Mouse (Mus musculus) liver, adult 2 months (tissue): Measurements from ENCODE around the gene Prelp. TPM values are rescaled to one million over a fixed set of nuclear protein-coding genes. Genes with fewer than 3 reads are reported as not detected.
"Not testable (repeated sequence)": the region's sequence is repeated elsewhere in the genome, so short reads cannot be mapped to it uniquely, and the experiment has no call there.

Source experiments
- DNase-seq: peaks from one replicate; pipeline ENCODE4 v3.0.0-alpha.2; 2011; ENCODE audit warnings: low read depth, low spot score; ENCODE audit errors: extremely low read depth
- H3K27ac ChIP-seq: fragments of 200-500 bp; replicated peaks from 2 replicates; pipeline ENCODE4 v1.5.1; 2012; ENCODE audit warnings: low read depth, mild to moderate bottlenecking, control low read depth, inconsistent platforms, low read length; ENCODE audit not compliant: insufficient read depth
- H3K27me3 ChIP-seq: fragments of 200-500 bp; 2 replicates; pipeline ENCODE4 v1.6.1; 2012; ENCODE audit warnings: mild to moderate bottlenecking, moderate library complexity, low read length, inconsistent platforms; ENCODE audit not compliant: control insufficient read depth, insufficient read depth
- H3K36me3 ChIP-seq: fragments of 200-500 bp; 2 replicates; pipeline ENCODE4 v1.6.1; 2012; ENCODE audit warnings: low read length, inconsistent platforms; ENCODE audit not compliant: control insufficient read depth, insufficient read depth
- H3K4me1 ChIP-seq: fragments of 200-500 bp; 2 replicates; pipeline ENCODE4 v1.6.1; 2011; ENCODE audit warnings: low read length; ENCODE audit not compliant: control insufficient read depth, insufficient read depth
- H3K4me3 ChIP-seq: fragments of 200-500 bp; 2 replicates; pipeline ENCODE4 v1.5.1; 2011; ENCODE audit warnings: low read depth, mild to moderate bottlenecking, control low read depth, low read length, moderate library complexity; ENCODE audit not compliant: insufficient read depth
- H3K79me2 ChIP-seq: fragments of 200-500 bp; 2 replicates; pipeline ENCODE4 v1.6.1; 2012; ENCODE audit warnings: inconsistent platforms, mild to moderate bottlenecking, low read length, moderate library complexity; ENCODE audit not compliant: control insufficient read depth, insufficient read depth
- H3K9ac ChIP-seq: fragments of 200-500 bp; 2 replicates; pipeline ENCODE4 v1.6.1; 2012; ENCODE audit warnings: low read depth, mild to moderate bottlenecking, control low read depth, inconsistent platforms, low read length
- CTCF ChIP-seq: fragments of 200-500 bp; IDR thresholded peaks from 2 replicates; pipeline ENCODE4 v1.5.1; 2011; ENCODE audit warnings: low read depth, low read length, control low read depth
- POLR2A ChIP-seq: fragments of 200-500 bp; IDR thresholded peaks from 2 replicates; pipeline ENCODE4 v1.6.1; 2011; ENCODE audit warnings: low read length, control low read depth; ENCODE audit not compliant: insufficient read depth; ENCODE audit errors: extremely low read depth
- WGBS: fragments of 180-500 bp; shearing (Covaris S2); methylation state at CpG from one replicate; pipeline ENCODE4 v1.1.7; 2018; 5-methylcytosine and 5-hydroxymethylcytosine counted together
- polyA plus RNA-seq: library from polyadenylated mRNA; depleted of rRNA; stranded (reverse); fragments of >200 nt; gene quantifications from 2 replicates; pipeline ENCODE4 v1.2.3, GENCODE M21; 2012
- total RNA-seq: library from RNA; depleted of rRNA; stranded (reverse); fragments of >200 nt; gene quantifications from 2 replicates; pipeline ENCODE4 v1.2.3, GENCODE M21; 2014

Prelp gene
- total and polyA plus RNA-seq, 2 experiments, result 6.6 to 23.8 TPM

DNA sequence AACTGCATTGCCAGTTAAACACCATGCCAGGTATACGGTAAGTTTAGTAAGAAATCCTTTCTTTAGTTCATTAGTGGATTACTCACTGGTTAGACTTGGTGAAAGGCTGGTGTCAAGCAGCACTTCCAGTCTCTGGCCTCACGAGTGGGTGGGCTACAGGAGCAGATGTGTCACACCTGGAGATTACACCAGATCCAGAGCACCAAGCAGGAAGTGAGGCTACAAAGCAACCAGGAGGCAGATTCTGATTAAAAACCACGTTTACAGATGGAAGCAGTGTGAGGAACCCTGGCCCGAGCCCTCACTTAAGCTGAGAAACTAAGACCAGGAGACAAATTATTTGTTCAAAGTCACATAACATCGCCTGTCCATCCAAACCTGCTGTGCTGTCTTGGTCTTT lies 43.5 kb upstream of the Prelp start:
- peaks cover 7% of the 10 kb centered on the region; the same call in 1 of the 2 replicates for H3K4me1 ChIP-seq
- H3K9ac ChIP-seq, result no peak overlapping the region
- 86% methylated on average over 5 of the region's 5 CpGs for WGBS
- no peak overlapping the region for H3K4me3 ChIP-seq
- no peaks in the 10 kb centered on the region for H3K27me3 ChIP-seq
- TF ChIP-seq POLR2A (no peak), CTCF (no peak)
- H3K27ac ChIP-seq, result no peak overlapping the region
- H3K79me2 ChIP-seq, result no peaks in the 10 kb centered on the region
- no peak for DNase-seq
- no peaks in the 10 kb centered on the region for H3K36me3 ChIP-seq

DNA sequence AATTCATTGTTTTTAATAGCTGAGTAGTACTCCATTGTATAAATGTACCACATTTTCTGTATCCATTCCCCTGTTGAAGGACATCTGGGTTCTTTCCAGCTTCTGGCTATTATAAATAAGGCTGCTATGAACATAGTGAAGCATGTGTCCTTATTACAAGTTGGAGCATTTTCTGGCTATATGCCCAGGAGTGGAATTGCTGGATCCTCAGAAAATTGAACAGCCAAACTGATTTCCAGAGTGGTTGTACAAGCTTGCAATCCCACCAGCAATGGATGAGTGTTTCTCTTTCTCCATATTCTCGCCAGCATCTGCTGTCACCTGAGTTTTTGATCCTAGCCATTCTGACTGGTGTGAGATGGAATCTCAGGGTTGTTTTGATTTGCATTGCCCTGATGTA lies 42.4 kb upstream of the Prelp start:
- not testable (repeated sequence) for H3K4me3 ChIP-seq, H3K4me1 ChIP-seq, DNase-seq, H3K9ac ChIP-seq, H3K36me3 ChIP-seq, H3K27ac ChIP-seq, H3K79me2 ChIP-seq, H3K27me3 ChIP-seq
- 94% methylated on average over 1 of the region's 1 CpGs for WGBS

DNA sequence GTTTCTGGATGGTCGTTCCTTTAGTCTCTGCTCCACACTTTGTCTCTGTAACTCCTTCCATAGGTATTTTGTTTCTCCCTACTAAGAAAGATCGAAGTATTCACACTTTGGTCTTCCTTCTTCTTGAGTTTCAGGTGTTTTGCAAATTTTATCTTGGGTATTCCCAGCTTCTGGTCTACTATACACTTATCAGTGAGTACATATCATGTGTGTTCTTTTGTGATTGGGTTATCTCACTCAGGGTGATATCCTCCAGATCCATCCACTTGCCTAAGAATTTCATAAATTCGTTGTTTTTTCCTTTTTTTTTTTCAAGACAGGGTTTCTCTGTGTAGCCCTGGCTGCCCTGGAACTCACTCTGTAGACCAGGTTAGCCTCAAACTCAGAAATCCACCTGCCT lies 41.9 kb upstream of the Prelp start:
- H3K9ac ChIP-seq, H3K4me1 ChIP-seq, H3K4me3 ChIP-seq, H3K36me3 ChIP-seq, H3K27me3 ChIP-seq, H3K79me2 ChIP-seq, DNase-seq, H3K27ac ChIP-seq: not testable (repeated sequence)
- 82% methylated on average over 3 of the region's 3 CpGs for WGBS

- Histone ChIP-seq H3K27ac (peak overlapping the region; percentile 68), H3K4me1 (peaks cover 7% of the 10 kb centered on the region; the same call in 1 of the 2 replicates), H3K27me3 (no peaks in the 10 kb centered on the region), H3K4me3 (peak overlapping the region; percentile 41; the same call in 1 of the 2 replicates), H3K79me2 (no peaks in the 10 kb centered on the region), H3K36me3 (no peaks in the 10 kb centered on the region), H3K9ac (peak overlapping the region; percentile 74)
- TF ChIP-seq CTCF, result peak; percentile 91
- no peak for TF ChIP-seq POLR2A
- whole genome bisulfite sequencing, result 12% methylated on average over 18 of the region's 18 CpGs
- DNase-seq, result peak; percentile 74
Observed at GRCm38 (mm10) chr1:133961281-133962134, 40.3 kb upstream of the Prelp start.

- no peak for DNase-seq
- no peak for TF ChIP-seq CTCF
- TF ChIP-seq POLR2A, result no peak
- WGBS, result 71% methylated on average over 5 of the region's 5 CpGs
Observed at GRCm38 (mm10) chr1:133959521-133959920, 38.3 kb upstream of the Prelp start.

GRCm38 (mm10) chr1:133954009-133954408 lies 32.8 kb upstream of the Prelp start:
- H3K36me3 ChIP-seq, result no peaks in the 10 kb centered on the region
- no peak overlapping the region for H3K9ac ChIP-seq
- H3K4me3 ChIP-seq, result no peak overlapping the region
- H3K79me2 ChIP-seq, result no peaks in the 10 kb centered on the region
- 47% methylated on average over 2 of the region's 2 CpGs for WGBS
- H3K27ac ChIP-seq, result peak overlapping the region; percentile 78
- DNase-seq, result peak; percentile 33
- TF ChIP-seq POLR2A (no peak), CTCF (no peak)
- peaks cover 12% of the 10 kb centered on the region for H3K4me1 ChIP-seq
- no peaks in the 10 kb centered on the region for H3K27me3 ChIP-seq

More at GRCm38 (mm10) chr1:133959521-133959920, 38.3 kb upstream of the Prelp start:
- Histone ChIP-seq H3K79me2 (no peaks in the 10 kb centered on the region), H3K27me3 (no peaks in the 10 kb centered on the region), H3K4me1 (peaks cover 7% of the 10 kb centered on the region; the same call in 1 of the 2 replicates), H3K27ac (no peak overlapping the region), H3K9ac (no peak overlapping the region), H3K4me3 (no peak overlapping the region), H3K36me3 (no peaks in the 10 kb centered on the region)
